ENCODE assay signal across 28 mouse cellular contexts in the genomic region with DNA sequence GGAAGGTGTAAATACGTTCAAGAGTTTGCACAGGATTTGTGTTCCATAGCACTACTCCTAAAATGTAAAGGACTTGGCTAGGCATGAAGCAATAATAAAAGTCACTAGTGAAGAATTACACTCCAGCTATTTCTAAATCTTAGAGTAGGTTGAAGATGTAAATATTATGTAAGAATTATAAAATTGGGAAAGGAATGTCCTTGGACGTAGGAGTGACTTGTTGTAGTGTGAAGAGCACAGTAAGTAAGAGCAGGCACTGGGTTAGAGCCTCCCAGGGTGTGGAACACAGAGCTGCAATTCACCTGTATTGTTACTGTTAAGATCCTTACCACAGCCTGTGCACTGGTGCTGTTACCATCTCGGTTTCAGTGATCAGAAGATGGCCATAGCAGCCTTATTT.
"Had no signal": no experiment of that assay in that cellular context is flagged by ENCODE, and none has a peak within 500 bp of the region (broad histone marks: within the 10 kb centered on the region; RNA-seq: fewer than 3 reads in every experiment).

No protein-coding gene starts in this region.

- H3K4me3 ChIP-seq: embryonic facial prominence, embryonic 10.5 days; embryonic facial prominence, embryonic 12.5 days; embryonic facial prominence, embryonic 13.5 days; embryonic facial prominence, embryonic 15.5 days; erythroblast, embryonic 14.5 days; forebrain, embryonic 10.5 days; forebrain, embryonic 12.5 days; forebrain, embryonic 13.5 days; forebrain, embryonic 15.5 days; gastrocnemius, adult 2 months; heart, adult 2 months had no signal

- ATAC-seq: forebrain, embryonic 13.5 days; forebrain, embryonic 14.5 days; forebrain, embryonic 15.5 days; forebrain, embryonic 16.5 days; forebrain, postnatal 0 days had no signal

- H3K4me2 ChIP-seq: embryonic facial prominence, embryonic 12.5 days; embryonic facial prominence, embryonic 13.5 days; embryonic facial prominence, embryonic 15.5 days; forebrain, embryonic 12.5 days; forebrain, embryonic 13.5 days; forebrain, embryonic 15.5 days had no signal

- H3K9me3 ChIP-seq: embryonic facial prominence, embryonic 10.5 days; embryonic facial prominence, embryonic 12.5 days; embryonic facial prominence, embryonic 13.5 days; embryonic facial prominence, embryonic 15.5 days; forebrain, embryonic 10.5 days; forebrain, embryonic 12.5 days; forebrain, embryonic 13.5 days; forebrain, embryonic 15.5 days had no signal

- H3K27ac ChIP-seq: embryonic facial prominence, embryonic 10.5 days; embryonic facial prominence, embryonic 12.5 days; embryonic facial prominence, embryonic 13.5 days; embryonic facial prominence, embryonic 15.5 days; forebrain, embryonic 10.5 days; forebrain, embryonic 12.5 days; forebrain, embryonic 13.5 days; forebrain, embryonic 15.5 days; gastrocnemius, adult 2 months; heart, adult 2 months had no signal

- DNase-seq: cerebellum, adult 2 months; cerebellum, adult 8-10 months; cerebellum, adult 9-10 months; cerebellum, adult 9-11 months; cerebellum, postnatal 10 days; cerebellum, postnatal 14 days; cerebellum, postnatal 25 days; cerebellum, postnatal 36 days; embryo, embryonic 11 days; forebrain, postnatal 0 days; gastrocnemius, adult 2 months; gastrocnemius, postnatal 10 days; gastrocnemius, postnatal 14 days; gastrocnemius, postnatal 25 days; gastrocnemius, postnatal 36 days; heart, adult 18-20 months; heart, adult 2 months had no signal

- H3K27me3 ChIP-seq: embryonic facial prominence, embryonic 12.5 days; embryonic facial prominence, embryonic 13.5 days; embryonic facial prominence, embryonic 15.5 days; forebrain, embryonic 12.5 days; forebrain, embryonic 13.5 days; forebrain, embryonic 15.5 days had no signal

- H3K9ac ChIP-seq: embryonic facial prominence, embryonic 12.5 days; embryonic facial prominence, embryonic 13.5 days; embryonic facial prominence, embryonic 15.5 days; forebrain, embryonic 12.5 days; forebrain, embryonic 13.5 days; forebrain, embryonic 15.5 days; forebrain, postnatal 0 days had no signal

- H3K36me3 ChIP-seq: embryonic facial prominence, embryonic 10.5 days; embryonic facial prominence, embryonic 12.5 days; embryonic facial prominence, embryonic 13.5 days; embryonic facial prominence, embryonic 15.5 days; forebrain, embryonic 10.5 days; forebrain, embryonic 12.5 days; forebrain, embryonic 15.5 days had no signal

- H3K4me1 ChIP-seq: embryonic facial prominence, embryonic 10.5 days; embryonic facial prominence, embryonic 12.5 days; embryonic facial prominence, embryonic 13.5 days; embryonic facial prominence, embryonic 15.5 days; forebrain, embryonic 10.5 days; forebrain, embryonic 12.5 days; forebrain, embryonic 13.5 days; forebrain, embryonic 15.5 days had no signal
